Mouse (Mus musculus): ENCODE data around the gene Angptl6.
A peak's percentile ranks its signal among the peaks of the same experiment; 100 is the strongest.

Gene Angptl6

DNA sequence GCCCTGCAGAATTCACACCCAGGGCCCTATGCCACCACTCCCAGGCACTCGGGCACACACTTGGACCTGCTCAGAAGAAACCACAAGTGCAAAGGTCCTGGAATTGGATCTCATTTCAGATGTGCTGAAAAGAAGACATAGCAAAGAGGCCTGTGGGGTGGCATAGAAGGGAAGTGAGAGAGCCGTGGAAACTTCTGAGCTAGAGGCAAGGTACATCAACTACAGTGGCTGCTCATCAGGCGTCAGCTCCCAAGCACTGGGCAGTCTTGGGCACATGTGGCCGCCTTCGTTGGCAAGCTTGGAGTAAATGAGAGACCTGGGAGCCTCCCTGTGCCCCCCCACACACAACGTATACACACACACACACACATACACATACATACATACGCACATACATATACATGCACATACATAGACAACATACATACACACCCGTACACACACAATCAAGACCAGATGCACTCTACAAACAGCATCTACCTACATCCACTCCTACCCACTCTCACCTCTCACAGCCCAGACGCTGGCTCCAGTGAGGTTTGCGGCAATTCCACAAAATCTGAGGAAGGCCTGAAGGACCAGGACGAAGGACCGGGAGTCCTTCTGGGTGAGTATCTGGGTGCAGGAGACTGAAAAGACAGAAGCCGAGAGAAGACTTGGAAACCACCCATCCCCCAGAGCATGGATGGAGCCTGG, at the start of gene Angptl6:
Angptl6 (minus strand) TSS at position 631 of the 696 bp plus-strand sequence.
- no peak for DNase-seq (ENCODE audit: low read depth, low spot score)

- no peak for DNase-seq (ENCODE audit: low read depth, low spot score)
Measured at GRCm38 (mm10) chr9:20923258-20923657, 43.7 kb upstream of the Angptl6 start.

GRCm38 (mm10) chr9:20916160-20916559, 36.6 kb upstream of the Angptl6 start:
- DNase-seq (ENCODE audit: low read depth, low spot score): peak; percentile 63

- DNase-seq (ENCODE audit: low read depth, low spot score): no peak
Measured at GRCm38 (mm10) chr9:20909948-20910347, 30.4 kb upstream of the Angptl6 start.

DNA sequence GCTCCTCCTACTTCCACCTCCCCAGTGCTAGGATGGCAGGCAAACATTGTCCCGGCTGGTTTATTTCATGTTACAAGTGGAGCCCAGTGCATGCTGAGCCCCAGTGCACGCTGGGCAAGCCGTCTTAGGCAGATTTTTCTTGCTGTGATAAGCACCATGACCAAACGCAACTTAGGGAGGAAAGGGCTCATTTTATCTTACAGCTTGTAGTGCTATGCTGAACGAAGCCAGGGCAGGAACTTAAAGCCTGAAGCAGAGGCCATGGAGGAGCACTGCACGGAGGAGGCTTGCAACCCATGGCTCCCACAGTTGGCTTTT, 22.6 kb upstream of the Angptl6 start:
- DNase-seq (ENCODE audit: low read depth, low spot score): no peak

GRCm38 (mm10) chr9:20901466-20902173, 22.1 kb upstream of the Angptl6 start:
- DNase-seq (ENCODE audit: low read depth, low spot score): peak; percentile 76

- DNase-seq (ENCODE audit: low read depth, low spot score): peak; percentile 91
Measured at GRCm38 (mm10) chr9:20898511-20899073, 19.1 kb upstream of the Angptl6 start, which contains the start of gene Eif3g. TSS of gene Eif3g (minus strand) at chr9:20898623.

- no peak for DNase-seq (ENCODE audit: low read depth, low spot score)
Measured at GRCm38 (mm10) chr9:20897736-20898510, 18.4 kb upstream of the Angptl6 start.

- DNase-seq (ENCODE audit: low read depth, low spot score): no peak
Measured at GRCm38 (mm10) chr9:20895382-20895781, 15.9 kb upstream of the Angptl6 start.

GRCm38 (mm10) chr9:20894629-20895028, 15.1 kb upstream of the Angptl6 start:
- DNase-seq (ENCODE audit: low read depth, low spot score): no peak

GRCm38 (mm10) chr9:20893590-20894343, 14.2 kb upstream of the Angptl6 start:
- no peak for DNase-seq (ENCODE audit: low read depth, low spot score)

- DNase-seq (ENCODE audit: low read depth, low spot score): no peak
Measured at GRCm38 (mm10) chr9:20893069-20893468, 13.5 kb upstream of the Angptl6 start.

- DNase-seq (ENCODE audit: low read depth, low spot score): no peak
Measured at GRCm38 (mm10) chr9:20892104-20892653, 12.7 kb upstream of the Angptl6 start.

GRCm38 (mm10) chr9:20891339-20892103, 12.0 kb upstream of the Angptl6 start:
- no peak for DNase-seq (ENCODE audit: low read depth, low spot score)

DNA sequence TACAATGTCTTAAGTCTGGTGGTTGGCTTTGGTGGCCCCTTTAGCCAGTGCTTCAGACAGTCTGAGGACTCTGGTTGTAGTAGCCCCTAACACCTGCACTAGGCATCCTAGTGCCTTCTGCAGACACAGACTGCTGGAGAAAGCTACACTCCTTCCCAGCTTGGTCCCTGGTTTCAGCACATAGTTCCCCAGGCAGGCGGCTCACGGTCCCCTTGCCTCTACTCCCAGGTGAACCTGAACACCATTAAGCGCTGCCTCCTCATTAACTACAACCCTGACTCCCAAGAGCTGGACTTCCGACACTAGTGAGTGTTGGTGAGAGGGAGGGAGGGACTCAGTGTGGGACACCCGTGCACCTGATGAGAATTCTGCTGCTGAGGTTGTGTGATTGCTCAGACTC, 10.9 kb upstream of the Angptl6 start:
- no peak for DNase-seq (ENCODE audit: low read depth, low spot score)

GRCm38 (mm10) chr9:20889185-20890141, 9.9 kb upstream of the Angptl6 start:
- no peak for DNase-seq (ENCODE audit: low read depth, low spot score)

DNA sequence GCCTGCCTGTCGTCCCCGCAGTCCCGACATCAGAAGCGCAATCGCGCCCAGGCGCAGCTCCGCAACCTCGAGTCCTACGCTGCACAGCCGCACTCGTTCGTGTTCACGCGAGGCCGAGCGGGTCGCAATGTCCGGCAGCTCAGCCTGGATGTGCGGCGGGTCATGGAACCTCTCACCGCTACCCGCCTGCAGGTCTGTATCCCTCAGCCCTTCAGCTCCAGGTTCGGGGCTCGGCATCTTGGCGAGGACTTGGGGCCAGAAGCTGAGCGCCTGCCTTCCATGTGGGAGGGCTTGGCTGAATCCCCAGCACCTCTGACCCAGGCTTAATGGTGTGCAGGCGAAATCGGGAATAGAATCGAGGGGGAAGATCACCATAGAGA, 8.8 kb upstream of the Angptl6 start:
- no peak for DNase-seq (ENCODE audit: low read depth, low spot score)

DNA sequence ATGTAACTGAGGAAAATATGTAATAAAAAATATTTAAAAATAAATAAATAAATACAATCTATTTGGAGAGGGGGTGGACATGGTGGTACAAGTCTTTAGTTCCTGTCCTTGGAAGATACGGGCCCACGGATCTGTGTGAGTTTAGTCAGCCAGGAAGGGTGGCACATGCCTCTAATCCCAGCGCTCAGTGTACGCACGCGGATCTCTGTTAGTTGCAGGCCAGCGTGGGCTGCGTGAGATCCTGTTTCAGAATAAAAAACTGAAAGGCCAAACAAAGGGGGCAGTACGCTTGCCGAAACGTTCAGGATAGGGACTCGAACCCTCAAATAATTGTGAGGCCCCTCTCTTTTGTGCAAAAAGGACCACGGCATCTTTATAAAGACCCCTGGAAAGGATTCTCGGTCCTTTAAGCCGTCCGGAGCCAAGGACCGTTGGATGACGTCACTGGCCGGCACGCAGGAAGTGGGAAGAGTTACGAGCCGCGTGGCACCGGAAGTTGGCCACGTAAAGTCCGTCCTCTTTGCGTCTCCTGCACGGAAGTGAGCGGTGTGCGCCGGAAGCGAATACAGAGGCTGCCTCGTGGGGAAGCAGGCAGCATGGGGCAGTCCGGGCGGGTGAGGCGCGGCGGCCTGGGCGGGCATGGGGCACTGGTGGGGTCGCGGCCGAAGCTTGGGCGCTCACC, 8.3 kb upstream of the Angptl6 start, which contains the start of gene Ppan:
Ppan (plus strand) TSS at position 472 of the 682 bp plus-strand sequence.
- DNase-seq (ENCODE audit: low read depth, low spot score): peak; percentile 96

Data from CD4-positive helper T cell, adult 2 months (primary cell).